Mouse (Mus musculus) intestine, embryonic 14.5 days (tissue): ENCODE measurements at regions not wholly inside any gene's neighbourhood (a gene's known extent, or its start where the extent isn't known, plus 50 kb on each side); places are given as distances from the start of the nearest gene placed in this dataset.

Experiments used
- ATAC-seq: fragments of 200-750 bp; cut with Nextera tagmentation; replicated peaks from 2 replicates; pipeline ENCODE4 v1.8.0; 2017; ENCODE audit warnings: low read depth, moderate number of reproducible peaks, moderate TSS enrichment, moderate library complexity; ENCODE audit not compliant: low FRiP score, low TSS enrichment
- DNase-seq: peaks from one replicate; pipeline ENCODE4 v3.0.0-alpha.2; 2018; ENCODE audit warnings: low spot score
- H3K27ac ChIP-seq: fragments of 300-500 bp; sonication (generic); 2 replicates; pipeline ENCODE4 v1.5.1; 2014; ENCODE audit warnings: low read depth, mild to moderate bottlenecking, control low read depth
- H3K27me3 ChIP-seq: fragments of 300-500 bp; sonication (generic); replicated peaks from 2 replicates; pipeline ENCODE4 v1.6.1; 2014; ENCODE audit warnings: low read length, control low read depth; ENCODE audit not compliant: control insufficient read depth, insufficient read depth
- H3K36me3 ChIP-seq: fragments of 300-500 bp; sonication (generic); 2 replicates; pipeline ENCODE4 v1.6.1; 2014; ENCODE audit warnings: low read length, control low read depth; ENCODE audit not compliant: control insufficient read depth, insufficient read depth
- H3K4me1 ChIP-seq: fragments of 300-500 bp; sonication (generic); replicated peaks from 2 replicates; pipeline ENCODE4 v1.6.1; 2014; ENCODE audit warnings: low read length, control low read depth, mixed read lengths; ENCODE audit not compliant: control insufficient read depth, insufficient read depth
- H3K4me2 ChIP-seq: fragments of 300-500 bp; sonication (generic); 2 replicates; pipeline ENCODE4 v1.6.1; 2014; ENCODE audit warnings: low read length
- H3K4me3 ChIP-seq: fragments of 300-500 bp; sonication (generic); 2 replicates; pipeline ENCODE4 v1.5.1; 2014; ENCODE audit warnings: low read depth, low read length, control low read depth, mixed read lengths
- H3K9ac ChIP-seq: fragments of 300-500 bp; sonication (generic); 2 replicates; pipeline ENCODE4 v1.6.1; 2014; ENCODE audit warnings: mild to moderate bottlenecking, low read length
- H3K9me3 ChIP-seq: fragments of 300-500 bp; sonication (generic); 2 replicates; pipeline ENCODE4 v1.6.1; 2016; ENCODE audit warnings: low read length, control low read depth; ENCODE audit not compliant: control insufficient read depth
- WGBS: fragments of 180-500 bp; shearing (Covaris S2); extraction: QIAGEN DNeasy Blood & Tissue Kit; methylation state at CpG from one replicate; pipeline ENCODE4 v1.1.7; 2014; 5-methylcytosine and 5-hydroxymethylcytosine counted together

GRCm38 (mm10) chr3:83601506-83601905, 164.6 kb upstream of the Sfrp2 start:
- ATAC-seq (no peak), DNase-seq (peak; percentile 6)
- Histone ChIP-seq H3K4me1 (no peaks in the 10 kb centered on the region), H3K9me3 (no peaks in the 10 kb centered on the region), H3K9ac (no peak overlapping the region), H3K4me3 (no peak overlapping the region), H3K4me2 (no peak overlapping the region), H3K27me3 (no peaks in the 10 kb centered on the region), H3K36me3 (no peaks in the 10 kb centered on the region), H3K27ac (no peak overlapping the region)
- WGBS, result 78% methylated on average over 4 of the region's 4 CpGs

- H3K4me1 ChIP-seq, result no peaks in the 10 kb centered on the region
- H3K4me2 ChIP-seq, result no peak overlapping the region
- DNase-seq, result peak; percentile 48
- no peaks in the 10 kb centered on the region for H3K9me3 ChIP-seq
- no peak for ATAC-seq
- H3K36me3 ChIP-seq, result no peaks in the 10 kb centered on the region
- no peak overlapping the region for H3K27ac ChIP-seq
- no peak overlapping the region for H3K4me3 ChIP-seq
- WGBS, result 38% methylated on average over 8 of the region's 8 CpGs
- H3K9ac ChIP-seq, result no peak overlapping the region
- H3K27me3 ChIP-seq, result no peaks in the 10 kb centered on the region
Measured at GRCm38 (mm10) chr3:83609095-83609770, 156.9 kb upstream of the Sfrp2 start.

GRCm38 (mm10) chr3:83620435-83620834, 145.7 kb upstream of the Sfrp2 start:
- DNase-seq (no peak), ATAC-seq (no peak)
- H3K4me1 ChIP-seq, result no peaks in the 10 kb centered on the region
- H3K4me3 ChIP-seq, result no peak overlapping the region
- no peaks in the 10 kb centered on the region for H3K9me3 ChIP-seq
- WGBS, result 60% methylated on average over 4 of the region's 4 CpGs
- no peak overlapping the region for H3K9ac ChIP-seq
- no peaks in the 10 kb centered on the region for H3K27me3 ChIP-seq
- no peak overlapping the region for H3K27ac ChIP-seq
- H3K4me2 ChIP-seq, result no peak overlapping the region
- H3K36me3 ChIP-seq, result no peaks in the 10 kb centered on the region

GRCm38 (mm10) chr3:83633032-83633431, 133.1 kb upstream of the Sfrp2 start:
- Histone ChIP-seq H3K4me3 (no peak overlapping the region), H3K9me3 (no peaks in the 10 kb centered on the region), H3K9ac (no peak overlapping the region), H3K27ac (no peak overlapping the region), H3K4me2 (no peak overlapping the region), H3K36me3 (no peaks in the 10 kb centered on the region), H3K27me3 (no peaks in the 10 kb centered on the region), H3K4me1 (no peaks in the 10 kb centered on the region)
- WGBS, result 80% methylated on average over 9 of the region's 9 CpGs
- ATAC-seq, result no peak
- no peak for DNase-seq

- no peak for ATAC-seq
- H3K36me3 ChIP-seq, result no peaks in the 10 kb centered on the region
Measured at GRCm38 (mm10) chr3:83640433-83640832, 125.7 kb upstream of the Sfrp2 start.

GRCm38 (mm10) chr3:83663716-83664115, 102.4 kb upstream of the Sfrp2 start:
- 79% methylated on average over 1 of the region's 1 CpGs for WGBS
- ATAC-seq, result no peak
- H3K4me2 ChIP-seq, result no peak overlapping the region

More at GRCm38 (mm10) chr3:83640433-83640832, 125.7 kb upstream of the Sfrp2 start:
- WGBS, result 76% methylated on average over 4 of the region's 4 CpGs
- Histone ChIP-seq H3K4me2 (no peak overlapping the region), H3K9ac (no peak overlapping the region), H3K4me3 (no peak overlapping the region), H3K27ac (no peak overlapping the region), H3K9me3 (no peaks in the 10 kb centered on the region), H3K27me3 (no peaks in the 10 kb centered on the region), H3K4me1 (no peaks in the 10 kb centered on the region)
- no peak for DNase-seq

GRCm38 (mm10) chr3:83676147-83676546, 90.0 kb upstream of the Sfrp2 start:
- no peaks in the 10 kb centered on the region for H3K9me3 ChIP-seq
- 86% methylated on average over 5 of the region's 5 CpGs for WGBS
- H3K9ac ChIP-seq, result no peak overlapping the region
- H3K4me3 ChIP-seq, result no peak overlapping the region
- no peak overlapping the region for H3K4me2 ChIP-seq
- H3K27me3 ChIP-seq, result no peaks in the 10 kb centered on the region
- no peaks in the 10 kb centered on the region for H3K4me1 ChIP-seq
- no peak overlapping the region for H3K27ac ChIP-seq
- ATAC-seq (no peak), DNase-seq (no peak)
- no peaks in the 10 kb centered on the region for H3K36me3 ChIP-seq

More at GRCm38 (mm10) chr3:83663716-83664115, 102.4 kb upstream of the Sfrp2 start:
- Histone ChIP-seq H3K4me3 (no peak overlapping the region), H3K4me1 (no peaks in the 10 kb centered on the region), H3K27me3 (no peaks in the 10 kb centered on the region), H3K9ac (no peak overlapping the region), H3K27ac (no peak overlapping the region), H3K36me3 (no peaks in the 10 kb centered on the region), H3K9me3 (no peaks in the 10 kb centered on the region)
- no peak for DNase-seq

GRCm38 (mm10) chr3:83686611-83687010, 79.5 kb upstream of the Sfrp2 start:
- H3K27me3 ChIP-seq, result no peaks in the 10 kb centered on the region
- H3K4me3 ChIP-seq, result no peak overlapping the region
- WGBS, result 94% methylated on average over 15 of the region's 15 CpGs
- H3K9ac ChIP-seq, result no peak overlapping the region
- H3K4me1 ChIP-seq, result no peaks in the 10 kb centered on the region
- H3K4me2 ChIP-seq, result no peak overlapping the region
- H3K27ac ChIP-seq, result no peak overlapping the region
- DNase-seq, result no peak
- H3K9me3 ChIP-seq, result no peaks in the 10 kb centered on the region
- H3K36me3 ChIP-seq, result no peaks in the 10 kb centered on the region
- ATAC-seq, result no peak

GRCm38 (mm10) chr3:83687503-83687902, 78.6 kb upstream of the Sfrp2 start:
- H3K36me3 ChIP-seq, result no peaks in the 10 kb centered on the region
- ATAC-seq (no peak), DNase-seq (no peak)
- H3K4me1 ChIP-seq, result no peaks in the 10 kb centered on the region
- H3K9me3 ChIP-seq, result no peaks in the 10 kb centered on the region
- no peak overlapping the region for H3K4me3 ChIP-seq
- no peak overlapping the region for H3K27ac ChIP-seq
- WGBS, result 85% methylated on average over 4 of the region's 4 CpGs
- H3K9ac ChIP-seq, result no peak overlapping the region
- H3K27me3 ChIP-seq, result no peaks in the 10 kb centered on the region
- H3K4me2 ChIP-seq, result no peak overlapping the region
